Mouse (Mus musculus): ENCODE data around the gene Plvap. TPM values are rescaled to one million over a fixed set of nuclear protein-coding genes. Genes with fewer than 3 reads are reported as not detected.
"Not testable (repeated sequence)": the region's sequence is repeated elsewhere in the genome, so short reads cannot be mapped to it uniquely, and the experiment has no call there.

Gene Plvap
- total and polyA plus RNA-seq, 3 experiments, result 11.7 to 20.4 TPM; not detected in 1

DNA sequence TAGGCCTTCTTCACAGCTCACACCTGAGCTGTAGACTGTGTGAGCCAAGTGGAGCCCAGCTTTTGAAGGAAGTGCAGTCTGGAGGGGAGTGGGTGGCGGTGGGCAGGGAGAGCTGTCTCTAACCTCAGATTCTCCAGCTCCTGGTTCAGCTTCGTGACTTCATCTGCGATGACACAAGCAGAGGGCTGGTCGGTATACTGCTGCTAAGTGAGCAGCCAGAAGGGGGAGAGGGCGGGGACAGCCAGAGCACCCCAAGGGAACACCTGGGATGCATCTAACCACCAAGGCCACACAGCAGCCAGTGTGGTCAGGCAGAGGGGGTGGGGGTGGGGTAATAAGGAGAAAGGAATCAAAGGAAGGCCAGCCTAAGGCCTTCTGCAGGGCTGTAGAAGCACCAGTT, 24.1 kb upstream of the Plvap start:
- H3K4me1 ChIP-seq (ENCODE audit: control insufficient read depth in 1 of 2, insufficient read depth in 2 of 2, low read length in 2 of 2), result peaks cover 0 to 8% of the 10 kb centered on the region in 2 experiments; a peak in 2 of 4 replicates
- no peaks in the 10 kb centered on the region for H3K9me3 ChIP-seq (replicated peaks; ENCODE audit: insufficient read depth, low read length)
- no peak for TF ChIP-seq MAFK (IDR thresholded peaks at IDR 0.05; ENCODE audit: borderline replicate concordance, low read depth, low read length)
- TF ChIP-seq TBP (IDR thresholded peaks at IDR 0.05; ENCODE audit: low read depth, low read length), result no peak
- no peak for TF ChIP-seq ZC3H11A (IDR thresholded peaks at IDR 0.05; ENCODE audit: low read depth, low read length)
- TF ChIP-seq UBTF (IDR thresholded peaks at IDR 0.05; ENCODE audit: borderline replicate concordance, insufficient read depth, low read depth, low read length), result no peak
- TF ChIP-seq CHD2 (IDR thresholded peaks at IDR 0.05; ENCODE audit: low read length), result no peak
- no peak for TF ChIP-seq EP300 (IDR thresholded peaks at IDR 0.05; ENCODE audit: low read depth in 1 of 2, low read length in 2 of 2)
- no peak overlapping the region for H3K27ac ChIP-seq (ENCODE audit: control insufficient read depth, low read depth, low read length)
- no peak overlapping the region for H3K4me3 ChIP-seq (ENCODE audit: control insufficient read depth in 1 of 2, insufficient read depth in 1 of 2, low read depth in 2 of 2, low read length in 2 of 2)
- H3K9ac ChIP-seq (ENCODE audit: control insufficient read depth, low read depth, low read length, poor library complexity, severe bottlenecking), result no peak overlapping the region
- peaks cover 0 to 3% of the 10 kb centered on the region in 2 experiments; a peak in 1 of 4 replicates for H3K36me3 ChIP-seq (ENCODE audit: control insufficient read depth in 1 of 2, insufficient read depth in 2 of 2, low read length in 2 of 2)
- peaks cover 1% of the 10 kb centered on the region for H3K79me2 ChIP-seq (ENCODE audit: control insufficient read depth, insufficient read depth, low read length, poor library complexity)
- no peak for DNase-seq (ENCODE audit: low read depth, low spot score)
- H3K27me3 ChIP-seq (ENCODE audit: control insufficient read depth in 1 of 2, insufficient read depth in 2 of 2, low read length in 2 of 2), result no peaks in the 10 kb centered on the region

GRCm38 (mm10) chr8:71534263-71534810, 22.8 kb upstream of the Plvap start:
- no peaks in the 10 kb centered on the region for H3K27me3 ChIP-seq (ENCODE audit: control insufficient read depth in 1 of 2, insufficient read depth in 2 of 2, low read length in 2 of 2)
- peaks cover 0 to 8% of the 10 kb centered on the region in 2 experiments; a peak in 2 of 4 replicates for H3K4me1 ChIP-seq (ENCODE audit: control insufficient read depth in 1 of 2, insufficient read depth in 2 of 2, low read length in 2 of 2)
- H3K79me2 ChIP-seq (ENCODE audit: control insufficient read depth, insufficient read depth, low read length, poor library complexity), result peaks cover 1% of the 10 kb centered on the region
- peak in 2 of 3 experiments; percentile 25 to 31; a peak in 3 of 6 replicates for TF ChIP-seq CTCF (IDR thresholded peaks at IDR 0.05 in 2 of 3, conservative IDR thresholded peaks at IDR 0.05 in 1 of 3; ENCODE audit: control insufficient read depth in 1 of 3, insufficient read depth in 1 of 3, low read depth in 2 of 3, low read length in 3 of 3, poor library complexity in 1 of 3, severe bottlenecking in 1 of 3)
- no peak for TF ChIP-seq SIN3A (IDR thresholded peaks at IDR 0.05; ENCODE audit: low read length)
- peaks cover 0 to 3% of the 10 kb centered on the region in 2 experiments; a peak in 1 of 4 replicates for H3K36me3 ChIP-seq (ENCODE audit: control insufficient read depth in 1 of 2, insufficient read depth in 2 of 2, low read length in 2 of 2)
- H3K9ac ChIP-seq (ENCODE audit: control insufficient read depth, low read depth, low read length, poor library complexity, severe bottlenecking), result no peak overlapping the region
- no peaks in the 10 kb centered on the region for H3K9me3 ChIP-seq (replicated peaks; ENCODE audit: insufficient read depth, low read length)
- H3K27ac ChIP-seq (ENCODE audit: control insufficient read depth, low read depth, low read length), result no peak overlapping the region
- no peak for DNase-seq (ENCODE audit: low read depth, low spot score)
- no peak overlapping the region for H3K4me3 ChIP-seq (ENCODE audit: control insufficient read depth in 1 of 2, insufficient read depth in 1 of 2, low read depth in 2 of 2, low read length in 2 of 2)

GRCm38 (mm10) chr8:71530735-71531467, 19.3 kb upstream of the Plvap start:
- not testable (repeated sequence) for H3K9ac ChIP-seq (ENCODE audit: control insufficient read depth, low read depth, low read length, poor library complexity, severe bottlenecking); H3K27ac ChIP-seq (ENCODE audit: control insufficient read depth, low read depth, low read length); H3K36me3 ChIP-seq (ENCODE audit: control insufficient read depth in 1 of 2, insufficient read depth in 2 of 2, low read length in 2 of 2); H3K27me3 ChIP-seq (ENCODE audit: control insufficient read depth in 1 of 2, insufficient read depth in 2 of 2, low read length in 2 of 2); H3K4me3 ChIP-seq (ENCODE audit: control insufficient read depth in 1 of 2, insufficient read depth in 1 of 2, low read depth in 2 of 2, low read length in 2 of 2); H3K4me1 ChIP-seq (ENCODE audit: control insufficient read depth in 1 of 2, insufficient read depth in 2 of 2, low read length in 2 of 2); H3K9me3 ChIP-seq (replicated peaks; ENCODE audit: insufficient read depth, low read length); H3K79me2 ChIP-seq (ENCODE audit: control insufficient read depth, insufficient read depth, low read length, poor library complexity)
- peak; percentile 75 for TF ChIP-seq GATA1 (IDR thresholded peaks at IDR 0.05; ENCODE audit: low read depth, low read length)
- peak; percentile 61 for TF ChIP-seq SMC3 (IDR thresholded peaks at IDR 0.05; ENCODE audit: low read depth, low read length)
- peak; percentile 15 for TF ChIP-seq RAD21 (IDR thresholded peaks at IDR 0.05; ENCODE audit: low read depth, low read length)
- peak; percentile 54 to 71 (median 58) for TF ChIP-seq CTCF (IDR thresholded peaks at IDR 0.05 in 2 of 3, conservative IDR thresholded peaks at IDR 0.05 in 1 of 3; ENCODE audit: control insufficient read depth in 1 of 3, insufficient read depth in 1 of 3, low read depth in 2 of 3, low read length in 3 of 3, poor library complexity in 1 of 3, severe bottlenecking in 1 of 3)
- peak; percentile 67 for DNase-seq (ENCODE audit: low read depth, low spot score)

Data from MEL (cell line).